Mouse (Mus musculus) heart, postnatal 0 days (tissue): Measurements from ENCODE around the gene Kbtbd4.

ENCODE experiments used
- CTCF ChIP-seq: IDR thresholded peaks from 2 replicates; pipeline ENCODE4 v1.5.1; 2016; ENCODE audit warnings: antibody characterized with exemption, control low read depth, low read depth
- EP300 ChIP-seq: IDR thresholded peaks from 2 replicates; pipeline ENCODE4 v1.6.1; 2016; ENCODE audit warnings: antibody characterized with exemption, low read depth

- no peak for TF ChIP-seq EP300
- TF ChIP-seq CTCF: no peak
Measured at GRCm38 (mm10) chr2:90953461-90953860, 48.9 kb downstream of the Kbtbd4 start.
